Mouse (Mus musculus): ENCODE measurements around the gene Cpa5. TPM values are rescaled to one million over a fixed set of nuclear protein-coding genes. Genes with fewer than 3 reads are reported as not detected.
A peak's percentile ranks its signal among the peaks of the same experiment; 100 is the strongest.

Cpa5 gene
- polyA plus RNA-seq, 1 experiment from 2014 or later, result 0.19 TPM

DNA sequence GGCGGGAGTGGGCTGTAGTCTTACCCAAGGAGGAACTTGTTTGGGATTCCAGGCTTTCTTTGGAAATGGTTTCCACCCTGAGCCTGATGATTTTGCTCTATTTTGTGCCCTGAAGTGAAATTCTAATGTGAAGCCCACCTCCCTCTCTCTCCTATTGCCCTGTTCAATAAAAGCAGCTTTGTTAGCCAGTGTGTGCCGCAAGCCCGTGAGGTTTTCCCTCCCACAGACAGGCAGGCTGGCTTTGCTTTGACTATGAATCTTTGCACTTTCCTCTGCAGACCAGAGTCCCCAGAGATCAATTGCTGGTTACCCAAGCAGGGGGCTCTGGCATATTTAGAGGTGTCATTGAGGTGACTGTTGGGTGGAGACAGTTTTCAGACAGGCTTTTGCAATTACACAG is 33.7 kb downstream of the Cpa5 start:
- Histone ChIP-seq H3K9me3 (ENCODE audit: control insufficient read depth, low read length) (no peaks in the 10 kb centered on the region), H3K4me2 (ENCODE audit: low read length) (no peak overlapping the region), H3K4me1 (replicated peaks; ENCODE audit: control insufficient read depth, insufficient read depth, low read length) (peaks cover 6% of the 10 kb centered on the region), H3K27ac (ENCODE audit: low read depth) (no peak overlapping the region), H3K36me3 (ENCODE audit: control insufficient read depth, insufficient read depth, low read length) (no peaks in the 10 kb centered on the region), H3K4me3 (ENCODE audit: low read depth, low read length) (no peak overlapping the region), H3K27me3 (replicated peaks; ENCODE audit: control insufficient read depth, insufficient read depth, low read length) (no peaks in the 10 kb centered on the region), H3K9ac (ENCODE audit: low read length) (no peak overlapping the region)
- no peak for ATAC-seq (replicated peaks; ENCODE audit: low FRiP score, low TSS enrichment, low read depth)
- 81% methylated on average over 3 of the region's 3 CpGs for WGBS
- no peak for DNase-seq (ENCODE audit: low spot score)

- WGBS, result 74% methylated on average over 6 of the region's 6 CpGs
- H3K27ac ChIP-seq (ENCODE audit: low read depth), result no peak overlapping the region
- ATAC-seq (replicated peaks; ENCODE audit: low FRiP score, low TSS enrichment, low read depth) (no peak), DNase-seq (ENCODE audit: low spot score) (no peak)
- H3K27me3 ChIP-seq (replicated peaks; ENCODE audit: control insufficient read depth, insufficient read depth, low read length), result no peaks in the 10 kb centered on the region
- no peak overlapping the region for H3K4me2 ChIP-seq (ENCODE audit: low read length)
- H3K4me3 ChIP-seq (ENCODE audit: low read depth, low read length), result no peak overlapping the region
- peaks cover 6% of the 10 kb centered on the region for H3K4me1 ChIP-seq (replicated peaks; ENCODE audit: control insufficient read depth, insufficient read depth, low read length)
- H3K36me3 ChIP-seq (ENCODE audit: control insufficient read depth, insufficient read depth, low read length), result no peaks in the 10 kb centered on the region
- H3K9ac ChIP-seq (ENCODE audit: low read length), result no peak overlapping the region
- H3K9me3 ChIP-seq (ENCODE audit: control insufficient read depth, low read length), result no peaks in the 10 kb centered on the region
These were observed 34.6 kb downstream of the Cpa5 start for GRCm38 (mm10) chr6:30645379-30645778.

DNA sequence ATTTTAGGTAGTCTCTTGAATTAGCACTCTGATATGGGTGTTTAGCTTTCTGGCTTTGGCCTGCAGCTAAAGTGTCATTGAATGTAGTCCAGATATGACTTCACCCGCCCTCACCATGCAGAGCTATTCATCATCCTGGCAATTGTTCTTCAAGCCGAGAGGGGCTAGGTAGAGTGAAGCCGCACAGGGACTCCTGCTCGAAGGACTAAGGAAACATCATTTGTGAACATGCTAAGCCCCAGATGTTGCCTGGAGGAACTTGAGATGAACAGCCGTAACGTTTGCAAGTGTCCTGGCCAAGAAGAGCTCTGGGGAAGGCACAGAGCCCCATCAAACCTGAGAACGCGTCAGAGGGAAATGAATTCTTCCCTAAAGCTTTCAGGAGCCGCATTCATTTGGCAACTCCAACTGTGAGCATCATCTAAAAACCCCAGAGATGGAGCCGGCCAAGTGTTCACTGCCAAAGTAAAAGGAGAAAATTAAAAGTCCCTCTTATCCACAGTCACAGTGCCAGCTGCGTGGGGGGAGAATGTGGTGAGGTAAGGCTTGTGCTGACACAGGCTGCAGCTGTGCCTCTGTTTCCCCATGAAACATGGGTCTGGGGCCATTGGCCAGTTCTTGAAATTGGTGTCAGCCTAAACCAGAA is 39.0 kb downstream of the Cpa5 start:
- no peak for ATAC-seq (replicated peaks; ENCODE audit: low FRiP score, low TSS enrichment, low read depth)
- Histone ChIP-seq H3K9ac (ENCODE audit: low read length) (no peak overlapping the region), H3K27me3 (replicated peaks; ENCODE audit: control insufficient read depth, insufficient read depth, low read length) (no peaks in the 10 kb centered on the region), H3K27ac (ENCODE audit: low read depth) (no peak overlapping the region), H3K4me2 (ENCODE audit: low read length) (no peak overlapping the region), H3K9me3 (ENCODE audit: control insufficient read depth, low read length) (no peaks in the 10 kb centered on the region), H3K4me3 (ENCODE audit: low read depth, low read length) (no peak overlapping the region), H3K4me1 (replicated peaks; ENCODE audit: control insufficient read depth, insufficient read depth, low read length) (peaks cover 26% of the 10 kb centered on the region), H3K36me3 (ENCODE audit: control insufficient read depth, insufficient read depth, low read length) (no peaks in the 10 kb centered on the region)
- no peak for DNase-seq (ENCODE audit: low spot score)
- 72% methylated on average over 11 of the region's 11 CpGs for WGBS

GRCm38 (mm10) chr6:30652425-30653188 is 41.8 kb downstream of the Cpa5 start:
- ATAC-seq (replicated peaks; ENCODE audit: low FRiP score, low TSS enrichment, low read depth), result no peak
- Histone ChIP-seq H3K4me3 (ENCODE audit: low read depth, low read length) (no peak overlapping the region), H3K4me1 (replicated peaks; ENCODE audit: control insufficient read depth, insufficient read depth, low read length) (peaks cover 40% of the 10 kb centered on the region), H3K9me3 (ENCODE audit: control insufficient read depth, low read length) (no peaks in the 10 kb centered on the region), H3K27me3 (replicated peaks; ENCODE audit: control insufficient read depth, insufficient read depth, low read length) (no peaks in the 10 kb centered on the region), H3K4me2 (ENCODE audit: low read length) (no peak overlapping the region), H3K36me3 (ENCODE audit: control insufficient read depth, insufficient read depth, low read length) (no peaks in the 10 kb centered on the region), H3K27ac (ENCODE audit: low read depth) (peak overlapping the region; percentile 91), H3K9ac (ENCODE audit: low read length) (no peak overlapping the region)
- no peak for DNase-seq (ENCODE audit: low spot score)
- WGBS, result 34% methylated on average over 9 of the region's 9 CpGs

DNA sequence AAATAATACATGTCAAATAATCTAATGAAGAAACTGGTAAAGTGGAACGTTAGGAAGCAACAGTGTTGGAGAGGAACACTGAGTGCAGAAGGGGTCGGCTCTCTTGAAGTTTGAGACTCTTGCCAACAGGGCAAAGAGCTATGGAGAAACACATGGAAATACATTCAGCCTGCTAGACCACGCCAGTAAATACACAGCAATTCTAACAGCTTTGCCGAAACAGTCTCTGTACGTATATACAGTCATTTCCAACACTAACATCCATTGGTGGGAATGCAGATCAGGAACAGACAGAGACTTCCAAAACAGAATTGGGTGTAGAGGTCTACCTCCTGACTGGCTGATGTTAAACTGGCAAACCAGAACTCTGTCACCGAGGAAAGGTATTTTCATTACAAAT is 42.7 kb downstream of the Cpa5 start:
- H3K27ac ChIP-seq (ENCODE audit: low read depth), result peak overlapping the region; percentile 91
- H3K4me1 ChIP-seq (replicated peaks; ENCODE audit: control insufficient read depth, insufficient read depth, low read length), result peaks cover 40% of the 10 kb centered on the region
- WGBS, result 43% methylated on average over 6 of the region's 6 CpGs

GRCm38 (mm10) chr6:30654402-30654859 is 43.6 kb downstream of the Cpa5 start:
- H3K27ac ChIP-seq (ENCODE audit: low read depth), result peak overlapping the region; percentile 91
- H3K9ac ChIP-seq (ENCODE audit: low read length), result no peak overlapping the region
- 38% methylated on average over 6 of the region's 6 CpGs for WGBS
- no peak overlapping the region for H3K4me3 ChIP-seq (ENCODE audit: low read depth, low read length)
- DNase-seq (ENCODE audit: low spot score) (no peak), ATAC-seq (replicated peaks; ENCODE audit: low FRiP score, low TSS enrichment, low read depth) (no peak)
- no peaks in the 10 kb centered on the region; the same call in 1 of the 2 replicates for H3K36me3 ChIP-seq (ENCODE audit: control insufficient read depth, insufficient read depth, low read length)
- no peaks in the 10 kb centered on the region for H3K27me3 ChIP-seq (replicated peaks; ENCODE audit: control insufficient read depth, insufficient read depth, low read length)
- H3K9me3 ChIP-seq (ENCODE audit: control insufficient read depth, low read length), result no peaks in the 10 kb centered on the region
- peaks cover 40% of the 10 kb centered on the region for H3K4me1 ChIP-seq (replicated peaks; ENCODE audit: control insufficient read depth, insufficient read depth, low read length)
- no peak overlapping the region for H3K4me2 ChIP-seq (ENCODE audit: low read length)

More for the DNA sequence above, 42.7 kb downstream of the Cpa5 start:
- no peak overlapping the region for H3K4me3 ChIP-seq (ENCODE audit: low read depth, low read length)
- H3K9me3 ChIP-seq (ENCODE audit: control insufficient read depth, low read length), result no peaks in the 10 kb centered on the region
- DNase-seq (ENCODE audit: low spot score) (no peak), ATAC-seq (replicated peaks; ENCODE audit: low FRiP score, low TSS enrichment, low read depth) (no peak)
- no peak overlapping the region for H3K9ac ChIP-seq (ENCODE audit: low read length)
- no peaks in the 10 kb centered on the region; the same call in 1 of the 2 replicates for H3K36me3 ChIP-seq (ENCODE audit: control insufficient read depth, insufficient read depth, low read length)
- H3K27me3 ChIP-seq (replicated peaks; ENCODE audit: control insufficient read depth, insufficient read depth, low read length), result no peaks in the 10 kb centered on the region
- H3K4me2 ChIP-seq (ENCODE audit: low read length), result no peak overlapping the region

GRCm38 (mm10) chr6:30654932-30655331 is 44.1 kb downstream of the Cpa5 start:
- H3K4me3 ChIP-seq (ENCODE audit: low read depth, low read length), result no peak overlapping the region

GRCm38 (mm10) chr6:30657279-30657678 is 46.5 kb downstream of the Cpa5 start:
- Histone ChIP-seq H3K27me3 (replicated peaks; ENCODE audit: control insufficient read depth, insufficient read depth, low read length) (no peaks in the 10 kb centered on the region), H3K9me3 (ENCODE audit: control insufficient read depth, low read length) (no peaks in the 10 kb centered on the region), H3K4me2 (ENCODE audit: low read length) (no peak overlapping the region), H3K27ac (ENCODE audit: low read depth) (no peak overlapping the region), H3K4me3 (ENCODE audit: low read depth, low read length) (no peak overlapping the region), H3K36me3 (ENCODE audit: control insufficient read depth, insufficient read depth, low read length) (no peaks in the 10 kb centered on the region; the same call in 1 of the 2 replicates), H3K4me1 (replicated peaks; ENCODE audit: control insufficient read depth, insufficient read depth, low read length) (peaks cover 39% of the 10 kb centered on the region), H3K9ac (ENCODE audit: low read length) (no peak overlapping the region)
- DNase-seq (ENCODE audit: low spot score) (no peak), ATAC-seq (replicated peaks; ENCODE audit: low FRiP score, low TSS enrichment, low read depth) (no peak)
- WGBS, result 94% methylated on average over 12 of the region's 12 CpGs

More at GRCm38 (mm10) chr6:30654932-30655331, 44.1 kb downstream of the Cpa5 start:
- Histone ChIP-seq H3K9me3 (ENCODE audit: control insufficient read depth, low read length) (no peaks in the 10 kb centered on the region), H3K27me3 (replicated peaks; ENCODE audit: control insufficient read depth, insufficient read depth, low read length) (no peaks in the 10 kb centered on the region), H3K4me1 (replicated peaks; ENCODE audit: control insufficient read depth, insufficient read depth, low read length) (peaks cover 40% of the 10 kb centered on the region), H3K36me3 (ENCODE audit: control insufficient read depth, insufficient read depth, low read length) (no peaks in the 10 kb centered on the region; the same call in 1 of the 2 replicates), H3K9ac (ENCODE audit: low read length) (no peak overlapping the region), H3K27ac (ENCODE audit: low read depth) (peak overlapping the region; percentile 91), H3K4me2 (ENCODE audit: low read length) (no peak overlapping the region)
- DNase-seq (ENCODE audit: low spot score) (no peak), ATAC-seq (replicated peaks; ENCODE audit: low FRiP score, low TSS enrichment, low read depth) (no peak)
- WGBS, result 66% methylated on average over 3 of the region's 3 CpGs
